Mouse (Mus musculus): ENCODE measurements around the gene Slc4a4. TPM values are rescaled to one million over a fixed set of nuclear protein-coding genes. Genes with fewer than 3 reads are reported as not detected.

Slc4a4 gene
- total RNA-seq, 4 experiments from 2014 or later, result 20.2 to 38.8 (median 23.6) TPM

DNA sequence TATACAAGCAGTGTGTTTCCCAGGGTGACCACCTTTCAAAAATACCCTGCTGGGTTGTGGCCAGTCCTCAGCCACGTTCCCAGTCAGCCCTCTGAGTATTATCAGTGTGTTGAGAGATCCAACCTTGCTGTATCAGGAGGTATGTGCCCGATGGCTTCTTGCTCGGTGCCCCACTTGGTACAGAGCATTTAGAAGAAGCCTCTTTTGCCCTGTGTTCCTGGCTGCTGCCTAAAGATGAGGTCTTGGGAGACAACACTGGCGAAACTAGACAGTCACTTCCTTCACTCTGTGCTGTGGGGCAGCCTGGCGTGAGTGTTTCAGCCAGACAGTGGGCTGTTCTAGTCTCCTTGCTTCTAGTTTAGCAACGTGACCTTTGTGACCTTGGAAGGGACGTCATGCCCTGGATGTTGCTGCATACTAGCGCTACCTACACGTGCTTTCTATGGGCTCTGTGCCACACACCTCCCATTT, 29.9 kb downstream of the Slc4a4 start:
- DNase-seq (ENCODE audit: low spot score in 2 of 2), result no peak

- no peak for DNase-seq (ENCODE audit: low spot score in 2 of 2)
Measured at GRCm38 (mm10) chr5:88917221-88917620, 30.6 kb downstream of the Slc4a4 start.

DNA sequence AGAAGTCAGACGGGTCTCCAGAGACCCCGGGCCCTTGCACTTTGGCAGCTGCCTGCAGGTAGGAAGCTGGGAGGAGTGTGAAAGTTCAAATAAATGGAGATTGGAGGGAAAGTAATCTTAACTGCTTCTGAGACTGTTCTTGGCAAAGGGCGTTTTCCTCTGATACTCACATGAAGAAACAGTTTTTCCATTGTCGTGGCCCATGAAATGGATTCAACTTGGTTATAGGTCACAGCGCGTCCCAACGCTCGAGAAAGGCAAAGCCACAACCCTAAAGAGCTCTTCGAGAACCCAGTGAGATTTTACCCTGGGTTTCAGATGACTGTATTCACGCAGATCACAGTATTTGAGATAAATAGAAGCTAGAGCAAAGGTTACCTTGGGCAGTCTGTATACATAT, 31.0 kb downstream of the Slc4a4 start:
- DNase-seq (ENCODE audit: low spot score in 2 of 2), result no peak

- DNase-seq (ENCODE audit: low spot score in 2 of 2), result no peak
Measured at GRCm38 (mm10) chr5:88918538-88918937, 31.9 kb downstream of the Slc4a4 start.

GRCm38 (mm10) chr5:88925576-88925975, 39.0 kb downstream of the Slc4a4 start:
- DNase-seq (ENCODE audit: low spot score in 2 of 2), result no peak

DNA sequence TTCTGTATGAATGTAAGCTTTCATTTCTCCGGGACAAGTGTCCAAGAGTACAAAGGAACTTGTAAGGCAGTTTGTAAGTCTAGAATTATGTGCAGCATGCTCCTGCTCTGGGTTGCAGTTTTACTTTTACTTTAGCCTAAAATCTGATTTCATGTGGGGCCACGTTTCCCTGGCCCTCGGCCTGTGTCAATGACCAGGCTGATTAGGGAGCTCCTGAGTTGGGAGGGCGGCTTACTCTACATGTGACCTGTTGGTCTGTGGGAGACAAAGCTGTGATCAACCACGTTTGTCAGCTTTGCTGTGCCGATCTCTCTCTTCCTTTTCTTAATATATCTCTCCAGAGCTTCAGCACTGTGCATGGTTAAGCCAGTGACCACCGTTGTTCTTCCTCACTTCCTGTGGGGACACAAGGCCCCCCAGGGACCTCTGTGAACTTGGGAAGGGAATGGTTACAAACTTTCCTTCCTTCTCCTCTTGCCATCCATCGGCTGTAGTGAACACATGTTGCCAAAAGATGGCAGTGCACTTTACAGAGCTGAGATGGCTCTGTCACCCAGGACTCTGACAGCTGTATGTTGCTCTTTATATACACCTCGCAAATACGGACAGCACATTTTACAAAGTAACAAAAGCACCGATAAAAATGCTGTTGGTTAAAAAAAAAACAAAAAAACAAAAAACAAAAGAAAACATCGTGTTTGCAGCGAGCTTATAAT, 41.7 kb downstream of the Slc4a4 start:
- no peak for DNase-seq (ENCODE audit: low spot score in 2 of 2)

DNA sequence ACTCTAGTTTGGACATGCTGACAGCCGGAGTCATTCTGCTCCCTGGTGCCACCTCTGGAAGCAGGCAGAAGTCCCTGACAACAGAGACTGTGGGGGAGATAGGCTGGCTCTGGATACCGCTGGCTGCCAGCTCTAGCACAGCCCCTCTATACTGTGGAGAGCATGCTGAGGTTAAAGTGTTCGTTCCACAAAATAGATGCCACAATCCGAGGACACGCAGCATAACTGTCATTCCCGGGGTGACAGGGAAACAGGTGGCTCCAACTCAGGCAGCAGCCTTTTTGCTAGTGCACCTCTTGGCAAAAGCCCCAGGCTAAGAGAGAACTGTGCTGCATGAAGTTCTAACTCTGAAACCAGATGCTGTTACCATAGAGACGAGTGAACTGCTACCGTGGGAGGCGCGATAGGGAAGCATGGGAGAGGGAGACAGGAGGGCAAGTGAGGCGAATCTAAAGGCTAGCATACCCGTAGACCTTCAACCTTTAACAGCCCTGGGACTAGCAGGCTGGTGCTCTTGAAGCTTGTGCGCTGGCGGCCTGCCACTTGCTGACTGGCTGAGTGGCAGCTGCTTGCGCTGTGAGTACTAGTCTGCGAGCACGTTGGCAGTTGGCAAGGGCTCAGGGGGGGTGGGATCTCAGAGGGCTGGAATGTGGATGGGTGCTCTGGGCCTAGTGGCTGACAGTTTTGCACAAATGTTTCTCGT, 42.9 kb downstream of the Slc4a4 start:
- DNase-seq (ENCODE audit: low spot score in 2 of 2), result peak; percentile 72 to 89

GRCm38 (mm10) chr5:88930129-88930528, 43.5 kb downstream of the Slc4a4 start:
- no peak for DNase-seq (ENCODE audit: low spot score in 2 of 2)

GRCm38 (mm10) chr5:88930611-88931010, 44.0 kb downstream of the Slc4a4 start:
- no peak for DNase-seq (ENCODE audit: low spot score in 2 of 2)

DNA sequence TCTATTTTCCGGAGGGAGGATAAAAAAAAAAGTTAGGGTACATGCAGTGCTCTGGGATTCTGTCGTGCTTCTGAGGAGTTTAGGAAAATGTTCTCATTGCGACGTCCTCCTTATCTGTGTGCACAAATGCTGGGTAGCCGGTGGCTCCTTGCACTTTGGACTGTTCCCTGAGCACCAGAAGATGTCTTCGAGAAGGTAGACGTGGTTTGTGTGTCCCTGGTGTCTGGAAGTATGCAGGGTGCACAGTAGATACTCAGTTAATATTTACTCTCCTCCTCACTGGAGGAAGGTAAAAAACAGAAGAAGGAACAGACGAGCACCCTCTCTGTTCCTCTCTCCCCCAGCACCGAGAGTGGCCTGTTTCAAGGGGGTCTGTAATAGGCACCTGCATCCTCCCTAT, 44.6 kb downstream of the Slc4a4 start:
- DNase-seq (ENCODE audit: low spot score in 2 of 2), result no peak

DNA sequence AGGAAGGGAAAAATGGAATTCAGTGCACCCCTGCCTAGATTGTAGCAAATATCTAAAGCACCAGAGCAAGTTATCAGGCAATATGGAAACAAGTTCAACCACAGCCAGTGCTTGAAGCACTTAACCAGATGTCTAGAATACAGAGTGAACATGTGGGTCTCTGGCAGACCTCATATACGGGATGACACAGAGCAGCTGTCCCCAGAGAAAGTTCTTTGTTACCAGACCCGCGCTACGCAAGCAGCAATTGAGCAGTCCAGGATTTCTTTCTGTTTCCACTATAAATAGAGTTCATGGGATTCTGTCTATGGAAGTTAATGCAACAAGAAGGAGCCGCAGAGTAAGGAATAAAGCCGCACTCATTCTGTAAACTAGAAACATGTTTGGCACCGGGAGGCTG, 46.8 kb downstream of the Slc4a4 start:
- DNase-seq (ENCODE audit: low spot score in 2 of 2), result no peak

DNA sequence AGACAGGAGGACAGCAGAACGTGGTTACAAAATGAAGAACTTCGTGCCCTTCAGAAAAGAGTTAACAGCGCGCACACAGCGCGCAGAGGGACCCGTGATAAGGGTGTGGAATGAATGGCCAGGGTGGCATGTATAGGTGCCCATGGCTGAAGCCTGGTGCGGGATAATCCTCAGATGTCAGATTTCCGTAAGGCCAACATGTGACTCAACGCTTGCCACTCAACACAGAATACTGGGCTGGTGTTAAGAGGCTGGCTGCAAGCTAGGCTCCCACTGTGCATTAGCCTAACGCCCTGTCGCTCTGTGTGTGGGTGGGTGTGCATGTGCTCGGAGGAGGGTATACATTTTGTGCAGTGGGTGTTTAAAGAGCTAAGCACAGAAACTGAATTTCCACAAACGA, 47.3 kb downstream of the Slc4a4 start:
- DNase-seq (ENCODE audit: low spot score in 2 of 2), result peak; percentile 16 to 38

DNA sequence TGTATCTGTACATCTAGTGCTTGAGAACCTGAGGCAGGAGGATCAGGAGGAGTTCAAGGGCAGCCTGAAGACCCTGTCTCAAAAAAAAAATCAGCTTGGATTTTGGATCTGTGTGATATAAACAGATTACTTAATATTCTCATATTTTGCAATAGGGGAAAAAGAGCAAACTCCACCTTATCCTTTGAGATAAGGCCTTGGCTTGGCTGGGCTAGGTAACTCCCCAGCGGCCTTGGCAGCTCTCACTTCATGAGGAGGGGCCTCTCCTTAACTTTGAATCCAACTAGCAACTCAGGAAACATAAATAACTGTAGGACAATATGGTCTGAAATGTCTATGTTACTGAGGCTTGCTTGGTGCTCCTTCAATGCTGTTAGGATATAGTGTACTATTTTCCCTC, 51.6 kb downstream of the Slc4a4 start:
- DNase-seq (ENCODE audit: low spot score in 2 of 2), result no peak

DNA sequence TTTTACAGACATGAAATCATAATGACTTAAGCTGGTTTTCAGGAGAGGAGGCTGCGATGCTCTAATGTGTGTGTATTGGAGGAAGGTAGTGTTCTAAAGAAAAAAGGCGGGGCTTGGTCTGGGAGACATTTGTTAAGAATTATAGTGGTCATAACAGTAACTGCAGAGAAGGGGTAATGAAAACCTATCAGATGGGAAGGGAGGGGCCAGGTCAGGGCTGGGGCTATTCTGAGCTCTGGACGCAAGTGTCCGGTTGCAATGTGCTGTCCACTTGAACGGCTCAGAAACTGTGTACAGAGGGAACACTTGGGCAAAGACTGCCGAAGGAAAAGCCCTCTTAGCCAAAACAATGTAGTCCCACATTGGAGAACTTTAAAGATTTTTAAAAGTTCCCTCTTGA, 52.5 kb downstream of the Slc4a4 start:
- peak; percentile 42 to 69 for DNase-seq (ENCODE audit: low spot score in 2 of 2)

GRCm38 (mm10) chr5:88939782-88940181, 53.2 kb downstream of the Slc4a4 start:
- no peak for DNase-seq (ENCODE audit: low spot score in 2 of 2)

DNA sequence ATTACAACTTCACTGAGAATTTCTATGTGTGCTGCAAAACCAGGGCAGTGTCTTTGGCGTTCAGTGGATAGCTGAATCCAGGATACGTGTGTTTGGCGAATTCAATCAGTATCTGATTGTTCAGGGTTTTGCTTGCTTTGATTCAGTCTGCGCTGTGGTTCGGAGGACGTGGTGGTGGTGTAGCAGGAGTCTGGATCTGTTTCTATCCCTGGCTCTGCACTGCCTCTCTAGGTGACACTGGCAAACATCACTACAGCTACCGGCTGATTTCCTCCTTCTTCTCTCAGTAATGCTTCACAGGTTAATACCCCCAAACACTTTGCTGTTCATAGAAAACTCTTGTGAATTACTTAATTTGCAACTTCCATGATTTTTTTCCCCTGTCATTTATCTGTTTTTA, 55.3 kb downstream of the Slc4a4 start:
- DNase-seq (ENCODE audit: low spot score in 2 of 2), result no peak

DNA sequence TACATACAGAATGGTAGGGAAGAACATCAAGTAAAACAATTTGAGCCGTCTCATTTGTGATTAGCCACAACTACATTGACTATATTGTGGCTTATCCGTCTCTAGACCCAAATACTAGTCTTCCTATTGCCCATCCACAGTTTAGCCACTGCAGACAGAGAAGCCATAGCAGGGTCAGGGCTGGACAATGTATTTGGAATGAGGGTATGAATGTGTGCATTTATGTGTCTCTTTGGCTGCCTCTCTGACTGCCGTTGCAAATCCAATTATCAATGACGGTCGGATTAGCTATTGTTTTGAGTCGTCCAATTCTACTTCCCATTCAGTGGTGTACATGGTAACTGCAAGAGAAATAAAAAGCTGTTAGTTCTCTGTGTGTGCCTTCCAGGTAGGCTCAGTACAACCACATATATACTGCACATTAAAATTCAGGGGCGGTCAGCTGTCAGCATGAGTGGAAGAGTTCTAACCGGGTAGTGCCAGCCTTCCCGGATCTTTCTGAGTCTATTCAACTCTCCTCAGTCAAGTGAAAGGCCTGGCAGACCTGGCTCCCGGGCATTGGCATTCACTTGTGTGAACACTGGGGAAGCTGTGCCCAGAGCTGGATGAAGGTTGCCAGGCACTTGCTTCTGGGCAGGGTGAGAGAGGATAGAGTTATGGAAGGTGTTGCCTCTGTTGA, 59.2 kb downstream of the Slc4a4 start:
- DNase-seq (ENCODE audit: low spot score in 2 of 2), result peak; percentile 49 to 72

DNA sequence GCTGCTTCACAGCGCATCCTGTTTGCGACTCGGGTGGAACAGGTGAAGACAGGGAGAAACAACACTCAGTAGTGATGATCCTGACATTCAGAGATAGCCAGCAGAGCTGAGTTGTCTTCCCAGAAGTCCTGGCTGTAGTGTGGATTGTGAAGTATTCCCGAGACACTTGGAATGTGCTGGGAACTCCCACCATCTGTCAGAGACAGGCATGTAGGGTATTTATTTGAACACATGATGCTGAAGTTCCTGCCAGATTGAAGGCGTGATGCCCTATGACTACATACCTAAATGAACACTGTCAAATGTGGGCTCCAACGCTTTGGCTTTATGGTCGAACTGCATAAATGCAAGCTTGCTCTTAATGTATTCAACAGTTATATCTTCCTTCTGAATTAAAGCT, 63.7 kb downstream of the Slc4a4 start:
- DNase-seq (ENCODE audit: low spot score in 2 of 2), result no peak

DNA sequence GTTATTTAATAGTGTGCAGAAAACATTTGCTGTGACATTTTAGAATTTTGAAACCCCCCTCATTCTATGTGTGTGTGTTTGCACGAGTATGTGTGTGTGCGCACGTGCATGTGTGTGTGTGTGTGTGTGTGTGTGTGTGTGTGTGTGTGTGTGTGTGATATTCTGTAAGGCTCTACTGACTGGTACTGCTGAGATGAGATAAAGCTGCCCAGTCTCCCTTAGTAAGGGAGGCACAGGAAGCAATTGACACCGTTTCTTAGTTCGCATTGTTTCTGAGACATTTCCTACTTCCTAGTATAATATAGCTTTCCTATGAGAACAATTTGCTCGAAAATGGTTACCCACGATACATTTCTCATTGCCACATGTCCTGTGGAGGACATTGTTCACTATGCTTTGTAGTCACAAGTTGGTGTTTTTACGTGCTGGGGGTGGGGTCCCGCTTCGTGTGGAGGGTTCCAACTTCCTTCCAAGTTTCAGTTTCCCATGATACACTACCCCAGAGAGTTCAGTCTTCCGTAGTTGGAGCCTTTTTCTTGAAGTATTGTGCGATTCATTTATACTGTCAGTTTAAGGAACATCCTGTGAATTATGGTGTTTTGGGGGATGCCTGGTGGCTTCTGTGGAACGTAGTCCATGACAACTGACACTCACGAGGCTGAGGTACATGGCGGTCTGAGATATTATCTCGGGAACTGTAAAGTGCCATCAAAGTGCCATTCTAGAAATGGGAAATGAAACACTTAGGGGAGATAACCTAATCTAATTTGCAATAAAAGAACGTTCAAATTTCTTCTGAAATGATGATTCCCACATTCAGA, 66.3 kb downstream of the Slc4a4 start:
- no peak for DNase-seq (ENCODE audit: low spot score in 2 of 2)

GRCm38 (mm10) chr5:88957735-88958134, 71.1 kb downstream of the Slc4a4 start:
- DNase-seq (ENCODE audit: low spot score in 2 of 2), result no peak

- no peak for DNase-seq (ENCODE audit: low spot score in 2 of 2)
Measured at GRCm38 (mm10) chr5:88958966-88959365, 72.3 kb downstream of the Slc4a4 start.

DNA sequence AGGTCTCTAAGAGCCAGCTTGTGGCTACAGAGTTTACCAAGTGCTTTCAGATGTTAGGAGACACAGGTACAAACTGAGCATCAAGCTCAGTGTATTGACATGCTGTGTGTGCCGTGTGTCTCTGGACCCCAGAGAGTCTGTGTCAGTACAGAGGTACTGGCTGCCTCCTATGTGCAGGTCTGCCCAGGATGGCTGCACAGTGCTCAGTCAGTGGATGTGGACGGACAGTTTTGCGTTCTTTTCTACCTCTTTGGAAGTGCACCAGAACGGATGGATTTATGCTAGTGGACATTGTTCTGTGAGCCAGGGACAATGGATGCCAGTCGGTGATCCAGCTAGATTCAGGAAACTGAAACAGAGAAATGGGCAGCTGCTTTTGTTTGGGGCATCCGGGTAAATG, 72.8 kb downstream of the Slc4a4 start:
- no peak for DNase-seq (ENCODE audit: low spot score in 2 of 2)

All from gastrocnemius, adult 8-10 months (tissue).